Mouse (Mus musculus): Measurements from ENCODE around the gene Ssbp2. TPM values are rescaled to one million over a fixed set of nuclear protein-coding genes. Genes with fewer than 3 reads are reported as not detected.
A peak's percentile ranks its signal among the peaks of the same experiment; 100 is the strongest.

Gene Ssbp2
- polyA plus RNA-seq, 1 experiment from 2014 or later, result 249 TPM

GRCm38 (mm10) chr13:91457974-91458373 lies 2.1 kb upstream of the Ssbp2 start:
- H3K9me3 ChIP-seq (ENCODE audit: control insufficient read depth, low read length), result no peaks in the 10 kb centered on the region
- no peak overlapping the region for H3K27ac ChIP-seq (ENCODE audit: low read depth, low read length)
- H3K36me3 ChIP-seq (ENCODE audit: control insufficient read depth, insufficient read depth, low read length), result no peaks in the 10 kb centered on the region
- H3K4me2 ChIP-seq (ENCODE audit: low read depth, low read length), result no peak overlapping the region
- no peak for ATAC-seq (ENCODE audit: low read depth)
- no peaks in the 10 kb centered on the region; the same call in 1 of the 2 replicates for H3K27me3 ChIP-seq (ENCODE audit: control insufficient read depth, insufficient read depth, low read length)
- 82% methylated on average over 4 of the region's 4 CpGs for WGBS
- H3K9ac ChIP-seq (replicated peaks; ENCODE audit: low read depth, low read length), result no peak overlapping the region
- no peak overlapping the region for H3K4me3 ChIP-seq (ENCODE audit: low read depth, low read length)
- peaks cover 17% of the 10 kb centered on the region for H3K4me1 ChIP-seq (ENCODE audit: control insufficient read depth, insufficient read depth, low read length)

- ATAC-seq (ENCODE audit: low read depth), result no peak
- Histone ChIP-seq H3K9ac (replicated peaks; ENCODE audit: low read depth, low read length) (no peak overlapping the region), H3K27ac (ENCODE audit: low read depth, low read length) (peak overlapping the region; percentile 94), H3K4me1 (ENCODE audit: control insufficient read depth, insufficient read depth, low read length) (peaks cover 24% of the 10 kb centered on the region), H3K27me3 (ENCODE audit: control insufficient read depth, insufficient read depth, low read length) (no peaks in the 10 kb centered on the region; the same call in 1 of the 2 replicates), H3K4me2 (ENCODE audit: low read depth, low read length) (no peak overlapping the region; the same call in 1 of the 2 replicates), H3K4me3 (ENCODE audit: low read depth, low read length) (no peak overlapping the region), H3K36me3 (ENCODE audit: control insufficient read depth, insufficient read depth, low read length) (no peaks in the 10 kb centered on the region), H3K9me3 (ENCODE audit: control insufficient read depth, low read length) (no peaks in the 10 kb centered on the region)
- WGBS, result 13% methylated on average over 4 of the region's 4 CpGs
Observed at GRCm38 (mm10) chr13:91459489-91459888, 594 bp upstream of the Ssbp2 start.

- H3K4me3 ChIP-seq (ENCODE audit: low read depth, low read length), result peak overlapping the region; percentile 93
- no peaks in the 10 kb centered on the region for H3K36me3 ChIP-seq (ENCODE audit: control insufficient read depth, insufficient read depth, low read length)
- H3K4me1 ChIP-seq (ENCODE audit: control insufficient read depth, insufficient read depth, low read length), result peaks cover 24% of the 10 kb centered on the region
- no peaks in the 10 kb centered on the region for H3K9me3 ChIP-seq (ENCODE audit: control insufficient read depth, low read length)
- peak overlapping the region; percentile 80 for H3K4me2 ChIP-seq (ENCODE audit: low read depth, low read length)
- H3K9ac ChIP-seq (replicated peaks; ENCODE audit: low read depth, low read length), result peak overlapping the region; percentile 74
- WGBS, result 0% methylated on average over 38 of the region's 70 CpGs
- peak; percentile 98 for ATAC-seq (ENCODE audit: low read depth)
- peak overlapping the region; percentile 94 for H3K27ac ChIP-seq (ENCODE audit: low read depth, low read length)
- no peaks in the 10 kb centered on the region; the same call in 1 of the 2 replicates for H3K27me3 ChIP-seq (ENCODE audit: control insufficient read depth, insufficient read depth, low read length)
Observed at GRCm38 (mm10) chr13:91460621-91461284, 670 bp downstream of the Ssbp2 start.

GRCm38 (mm10) chr13:91461299-91461698 lies 1.2 kb downstream of the Ssbp2 start:
- H3K27me3 ChIP-seq (ENCODE audit: control insufficient read depth, insufficient read depth, low read length), result no peaks in the 10 kb centered on the region; the same call in 1 of the 2 replicates
- H3K9ac ChIP-seq (replicated peaks; ENCODE audit: low read depth, low read length), result peak overlapping the region; percentile 69
- no peaks in the 10 kb centered on the region for H3K36me3 ChIP-seq (ENCODE audit: control insufficient read depth, insufficient read depth, low read length)
- H3K9me3 ChIP-seq (ENCODE audit: control insufficient read depth, low read length), result no peaks in the 10 kb centered on the region
- 1% methylated on average over 13 of the region's 61 CpGs for WGBS
- peak overlapping the region; percentile 93 for H3K4me3 ChIP-seq (ENCODE audit: low read depth, low read length)
- H3K4me2 ChIP-seq (ENCODE audit: low read depth, low read length), result peak overlapping the region; percentile 78
- H3K27ac ChIP-seq (ENCODE audit: low read depth, low read length), result peak overlapping the region; percentile 74
- ATAC-seq (ENCODE audit: low read depth), result peak; percentile 20
- H3K4me1 ChIP-seq (ENCODE audit: control insufficient read depth, insufficient read depth, low read length), result peaks cover 24% of the 10 kb centered on the region

- no peaks in the 10 kb centered on the region for H3K36me3 ChIP-seq (ENCODE audit: control insufficient read depth, insufficient read depth, low read length)
- 0% methylated on average over 41 of the region's 77 CpGs for WGBS
- ATAC-seq (ENCODE audit: low read depth), result no peak
Observed at GRCm38 (mm10) chr13:91461711-91462351, 1.7 kb downstream of the Ssbp2 start.

GRCm38 (mm10) chr13:91462395-91462794 lies 2.3 kb downstream of the Ssbp2 start:
- Histone ChIP-seq H3K4me2 (ENCODE audit: low read depth, low read length) (peak overlapping the region; percentile 78), H3K27ac (ENCODE audit: low read depth, low read length) (no peak overlapping the region; the same call in 1 of the 2 replicates), H3K4me1 (ENCODE audit: control insufficient read depth, insufficient read depth, low read length) (peaks cover 24% of the 10 kb centered on the region), H3K9ac (replicated peaks; ENCODE audit: low read depth, low read length) (peak overlapping the region; percentile 69), H3K27me3 (ENCODE audit: control insufficient read depth, insufficient read depth, low read length) (no peaks in the 10 kb centered on the region; the same call in 1 of the 2 replicates), H3K4me3 (ENCODE audit: low read depth, low read length) (peak overlapping the region; percentile 93), H3K36me3 (ENCODE audit: control insufficient read depth, insufficient read depth, low read length) (no peaks in the 10 kb centered on the region), H3K9me3 (ENCODE audit: control insufficient read depth, low read length) (no peaks in the 10 kb centered on the region)
- 0% methylated on average over 2 of the region's 2 CpGs for WGBS
- no peak for ATAC-seq (ENCODE audit: low read depth)

More at GRCm38 (mm10) chr13:91461711-91462351, 1.7 kb downstream of the Ssbp2 start:
- Histone ChIP-seq H3K9ac (replicated peaks; ENCODE audit: low read depth, low read length) (peak overlapping the region; percentile 69), H3K4me1 (ENCODE audit: control insufficient read depth, insufficient read depth, low read length) (peaks cover 24% of the 10 kb centered on the region), H3K9me3 (ENCODE audit: control insufficient read depth, low read length) (no peaks in the 10 kb centered on the region), H3K4me3 (ENCODE audit: low read depth, low read length) (peak overlapping the region; percentile 93), H3K27me3 (ENCODE audit: control insufficient read depth, insufficient read depth, low read length) (no peaks in the 10 kb centered on the region; the same call in 1 of the 2 replicates), H3K4me2 (ENCODE audit: low read depth, low read length) (peak overlapping the region; percentile 78), H3K27ac (ENCODE audit: low read depth, low read length) (peak overlapping the region; percentile 74)

GRCm38 (mm10) chr13:91462893-91463481 lies 2.9 kb downstream of the Ssbp2 start:
- Histone ChIP-seq H3K4me2 (ENCODE audit: low read depth, low read length) (peak overlapping the region; percentile 78), H3K4me1 (ENCODE audit: control insufficient read depth, insufficient read depth, low read length) (peaks cover 24% of the 10 kb centered on the region), H3K27ac (ENCODE audit: low read depth, low read length) (no peak overlapping the region), H3K4me3 (ENCODE audit: low read depth, low read length) (peak overlapping the region; percentile 93), H3K9me3 (ENCODE audit: control insufficient read depth, low read length) (no peaks in the 10 kb centered on the region), H3K36me3 (ENCODE audit: control insufficient read depth, insufficient read depth, low read length) (no peaks in the 10 kb centered on the region), H3K27me3 (ENCODE audit: control insufficient read depth, insufficient read depth, low read length) (no peaks in the 10 kb centered on the region; the same call in 1 of the 2 replicates), H3K9ac (replicated peaks; ENCODE audit: low read depth, low read length) (no peak overlapping the region)
- ATAC-seq (ENCODE audit: low read depth), result no peak
- WGBS, result 23% methylated on average over 9 of the region's 9 CpGs

- H3K4me3 ChIP-seq (ENCODE audit: low read depth, low read length), result no peak overlapping the region
- no peak overlapping the region for H3K9ac ChIP-seq (replicated peaks; ENCODE audit: low read depth, low read length)
- H3K36me3 ChIP-seq (ENCODE audit: control insufficient read depth, insufficient read depth, low read length), result no peaks in the 10 kb centered on the region
- H3K27me3 ChIP-seq (ENCODE audit: control insufficient read depth, insufficient read depth, low read length), result no peaks in the 10 kb centered on the region; the same call in 1 of the 2 replicates
- peaks cover 15% of the 10 kb centered on the region for H3K4me1 ChIP-seq (ENCODE audit: control insufficient read depth, insufficient read depth, low read length)
- 78% methylated on average over 8 of the region's 8 CpGs for whole genome bisulfite sequencing
- no peak overlapping the region for H3K4me2 ChIP-seq (ENCODE audit: low read depth, low read length)
- no peak for ATAC-seq (ENCODE audit: low read depth)
- no peak overlapping the region for H3K27ac ChIP-seq (ENCODE audit: low read depth, low read length)
- H3K9me3 ChIP-seq (ENCODE audit: control insufficient read depth, low read length), result no peaks in the 10 kb centered on the region
Observed at GRCm38 (mm10) chr13:91465002-91465715, 5.1 kb downstream of the Ssbp2 start.

Measured in neural tube, embryonic 14.5 days (tissue).